Mouse (Mus musculus) kidney, embryonic 16.5 days (tissue): Measurements from ENCODE around the gene Aacs. TPM values are rescaled to one million over a fixed set of nuclear protein-coding genes. Genes with fewer than 3 reads are reported as not detected.

Experiments
- ATAC-seq: fragments of 200-750 bp; cut with Nextera tagmentation; 2 replicates; pipeline ENCODE4 v1.8.0; 2017; ENCODE audit warnings: moderate TSS enrichment; ENCODE audit not compliant: low FRiP score, low TSS enrichment
- H3K27ac ChIP-seq: fragments of 300-500 bp; sonication (generic); 2 replicates; pipeline ENCODE4 v1.5.1; 2014; ENCODE audit warnings: low read length
- H3K27me3 ChIP-seq: fragments of 300-500 bp; sonication (generic); 2 replicates; pipeline ENCODE4 v1.6.1; 2014; ENCODE audit warnings: low read length, control low read depth, mixed read lengths; ENCODE audit not compliant: insufficient read depth
- H3K36me3 ChIP-seq: fragments of 300-500 bp; sonication (generic); 2 replicates; pipeline ENCODE4 v1.6.1; 2014; ENCODE audit warnings: low read length, control low read depth, mixed read lengths; ENCODE audit not compliant: insufficient read depth
- H3K4me1 ChIP-seq: fragments of 300-500 bp; sonication (generic); 2 replicates; pipeline ENCODE4 v1.6.1; 2014; ENCODE audit warnings: low read length, control low read depth, mixed read lengths; ENCODE audit not compliant: insufficient read depth
- H3K4me2 ChIP-seq: fragments of 300-500 bp; sonication (generic); replicated peaks from 2 replicates; pipeline ENCODE4 v1.6.1; 2014; ENCODE audit warnings: low read depth, low read length
- H3K4me3 ChIP-seq: fragments of 300-500 bp; sonication (generic); 2 replicates; pipeline ENCODE4 v1.5.1; 2014; ENCODE audit warnings: mild to moderate bottlenecking, low read length
- H3K9ac ChIP-seq: fragments of 300-500 bp; sonication (generic); replicated peaks from 2 replicates; pipeline ENCODE4 v1.6.1; 2014; ENCODE audit warnings: low read length
- H3K9me3 ChIP-seq: fragments of 300-500 bp; sonication (generic); 2 replicates; pipeline ENCODE4 v1.6.1; 2016; ENCODE audit warnings: low read length, control low read depth
- WGBS: fragments of 180-500 bp; shearing (Covaris S2); extraction: QIAGEN DNeasy Blood & Tissue Kit; methylation state at CpG from one replicate; pipeline ENCODE4 v1.1.7; 2014; 5-methylcytosine and 5-hydroxymethylcytosine counted together
- polyA plus RNA-seq: library from polyadenylated mRNA; unstranded; fragments of >200 nt; fragmentation: Nextera tagmentation; extraction: Ambion mirVana; gene quantifications from 2 replicates; pipeline ENCODE4 v1.2.1, GENCODE M21; 2015

Gene Aacs
- polyA plus RNA-seq, 1 experiment from 2014 or later, result 41.1 TPM

DNA sequence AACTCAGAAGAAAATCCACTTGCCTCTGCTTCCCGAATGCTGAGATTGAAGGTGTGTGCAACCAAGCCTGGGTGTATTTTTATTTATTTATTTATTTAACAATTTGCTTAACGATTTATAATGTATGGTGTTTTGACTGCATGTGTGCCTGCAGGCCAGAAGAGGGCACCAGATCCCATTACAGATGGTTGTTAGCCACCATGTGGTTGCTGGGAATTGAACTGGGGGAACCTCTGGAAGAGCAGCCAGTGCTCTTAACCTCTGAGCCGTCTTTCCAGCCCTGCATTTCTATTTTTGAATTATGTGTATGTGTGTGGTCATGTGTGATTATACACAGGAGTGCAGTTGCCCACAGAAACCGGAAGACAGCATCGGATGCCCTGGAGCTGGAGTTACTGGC, 32.3 kb upstream of the Aacs start:
- Histone ChIP-seq H3K27me3 (no peaks in the 10 kb centered on the region), H3K4me2 (no peak overlapping the region), H3K27ac (no peak overlapping the region), H3K4me3 (no peak overlapping the region), H3K9ac (no peak overlapping the region), H3K36me3 (no peaks in the 10 kb centered on the region), H3K4me1 (peaks cover 15% of the 10 kb centered on the region), H3K9me3 (no peaks in the 10 kb centered on the region)
- ATAC-seq, result no peak
- 87% methylated on average over 5 of the region's 5 CpGs for WGBS

- H3K27me3 ChIP-seq, result no peaks in the 10 kb centered on the region
- no peak overlapping the region for H3K4me2 ChIP-seq
- H3K9me3 ChIP-seq, result no peaks in the 10 kb centered on the region
- H3K4me3 ChIP-seq, result no peak overlapping the region
- H3K36me3 ChIP-seq, result no peaks in the 10 kb centered on the region
- H3K4me1 ChIP-seq, result peaks cover 15% of the 10 kb centered on the region
- H3K9ac ChIP-seq, result no peak overlapping the region
- no peak overlapping the region for H3K27ac ChIP-seq
- WGBS, result 84% methylated on average over 3 of the region's 3 CpGs
- ATAC-seq, result no peak
Observed at GRCm38 (mm10) chr5:125443915-125444314, 31.7 kb upstream of the Aacs start.

DNA sequence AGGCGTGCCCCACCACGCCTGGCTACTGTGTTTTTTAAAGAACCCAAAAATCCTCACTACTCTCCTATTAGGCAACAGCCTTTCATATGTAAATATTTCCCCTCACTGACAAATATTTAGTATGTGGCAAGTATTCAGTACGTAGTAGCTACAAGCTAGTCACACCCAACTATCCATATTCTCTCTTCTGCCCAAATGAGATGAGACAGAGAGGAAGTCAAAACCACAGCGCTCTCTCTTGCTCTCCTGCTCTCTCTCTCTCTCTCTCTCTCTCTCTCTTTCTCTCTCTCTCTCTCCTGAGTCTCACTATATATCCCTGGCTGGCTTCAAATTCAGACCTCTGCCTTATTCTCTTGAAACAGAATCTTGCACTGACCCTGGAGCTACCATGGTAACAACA, 31.1 kb upstream of the Aacs start:
- Histone ChIP-seq H3K27ac (no peak overlapping the region), H3K27me3 (no peaks in the 10 kb centered on the region), H3K9me3 (no peaks in the 10 kb centered on the region), H3K4me1 (peaks cover 15% of the 10 kb centered on the region), H3K4me3 (no peak overlapping the region), H3K9ac (no peak overlapping the region), H3K4me2 (no peak overlapping the region), H3K36me3 (no peaks in the 10 kb centered on the region)
- 97% methylated on average over 4 of the region's 4 CpGs for WGBS
- no peak for ATAC-seq

GRCm38 (mm10) chr5:125446344-125446743, 29.3 kb upstream of the Aacs start:
- H3K4me2 ChIP-seq, result no peak overlapping the region
- H3K9me3 ChIP-seq, result no peaks in the 10 kb centered on the region
- WGBS, result 76% methylated on average over 7 of the region's 7 CpGs
- no peak for ATAC-seq
- no peaks in the 10 kb centered on the region for H3K27me3 ChIP-seq
- peaks cover 15% of the 10 kb centered on the region for H3K4me1 ChIP-seq
- no peak overlapping the region for H3K4me3 ChIP-seq
- no peak overlapping the region for H3K27ac ChIP-seq
- H3K9ac ChIP-seq, result no peak overlapping the region
- H3K36me3 ChIP-seq, result no peaks in the 10 kb centered on the region

DNA sequence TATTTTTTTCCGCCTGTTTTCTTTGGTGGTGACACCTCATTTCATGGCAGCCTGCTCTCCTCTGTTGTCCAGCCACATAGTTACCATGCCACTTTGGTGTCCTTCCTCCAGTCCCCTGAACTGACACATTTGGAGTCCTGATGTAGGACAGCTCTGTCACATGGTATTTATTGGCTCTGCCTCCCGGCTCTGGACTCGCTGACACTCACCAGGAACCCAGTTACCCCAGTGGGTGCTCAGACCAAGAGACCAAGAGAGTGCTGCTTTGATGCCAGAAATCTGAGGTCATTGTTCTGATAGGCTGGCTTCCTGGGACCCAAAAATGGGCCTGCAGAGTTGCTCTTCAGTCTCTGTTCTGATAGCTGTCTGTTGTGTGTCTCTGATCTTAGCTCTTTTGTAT, 27.6 kb upstream of the Aacs start:
- 75% methylated on average over 3 of the region's 3 CpGs for WGBS
- Histone ChIP-seq H3K27ac (no peak overlapping the region), H3K4me1 (peaks cover 6% of the 10 kb centered on the region), H3K9ac (no peak overlapping the region), H3K4me3 (no peak overlapping the region), H3K4me2 (no peak overlapping the region), H3K9me3 (no peaks in the 10 kb centered on the region), H3K27me3 (no peaks in the 10 kb centered on the region), H3K36me3 (peaks cover 10% of the 10 kb centered on the region; the same call in 1 of the 2 replicates)
- ATAC-seq, result no peak

DNA sequence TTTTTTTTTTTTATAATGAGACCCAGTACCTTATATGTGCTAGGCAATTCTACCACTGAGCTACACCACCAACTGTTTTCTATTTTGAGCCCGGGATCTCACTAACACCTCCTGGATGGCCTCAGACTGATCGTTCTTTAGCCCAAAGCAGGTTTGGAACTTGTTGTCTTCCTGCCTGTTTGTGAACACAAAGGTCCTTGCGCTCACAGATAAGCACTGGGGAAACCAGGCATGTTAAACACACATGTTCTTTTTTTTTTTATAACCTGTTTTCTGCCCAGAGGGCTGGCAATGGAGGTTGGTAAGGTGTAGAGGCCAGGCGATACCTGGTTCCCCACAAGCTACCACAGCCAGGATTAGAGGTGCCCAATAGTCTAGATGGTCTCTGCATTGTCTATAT, 27.0 kb upstream of the Aacs start:
- 94% methylated on average over 4 of the region's 4 CpGs for WGBS
- H3K27ac ChIP-seq, result no peak overlapping the region
- no peaks in the 10 kb centered on the region for H3K27me3 ChIP-seq
- H3K4me3 ChIP-seq, result no peak overlapping the region
- ATAC-seq, result no peak
- H3K4me2 ChIP-seq, result no peak overlapping the region
- peaks cover 10% of the 10 kb centered on the region; the same call in 1 of the 2 replicates for H3K36me3 ChIP-seq
- no peak overlapping the region for H3K9ac ChIP-seq
- no peaks in the 10 kb centered on the region for H3K9me3 ChIP-seq
- peaks cover 4% of the 10 kb centered on the region; the same call in 1 of the 2 replicates for H3K4me1 ChIP-seq

GRCm38 (mm10) chr5:125449306-125449705, 26.3 kb upstream of the Aacs start:
- H3K9ac ChIP-seq, result no peak overlapping the region
- WGBS, result 64% methylated on average over 5 of the region's 5 CpGs
- H3K9me3 ChIP-seq, result no peaks in the 10 kb centered on the region
- H3K4me1 ChIP-seq, result peaks cover 4% of the 10 kb centered on the region; the same call in 1 of the 2 replicates
- no peak overlapping the region for H3K4me2 ChIP-seq
- H3K27me3 ChIP-seq, result no peaks in the 10 kb centered on the region
- no peak overlapping the region for H3K27ac ChIP-seq
- peaks cover 14% of the 10 kb centered on the region; the same call in 1 of the 2 replicates for H3K36me3 ChIP-seq
- H3K4me3 ChIP-seq, result no peak overlapping the region
- no peak for ATAC-seq

GRCm38 (mm10) chr5:125452573-125452972, 23.0 kb upstream of the Aacs start:
- H3K27ac ChIP-seq, result no peak overlapping the region
- ATAC-seq, result no peak
- H3K4me2 ChIP-seq, result no peak overlapping the region
- H3K4me3 ChIP-seq, result no peak overlapping the region
- no peak overlapping the region for H3K9ac ChIP-seq
- H3K9me3 ChIP-seq, result no peaks in the 10 kb centered on the region
- WGBS, result 84% methylated on average over 9 of the region's 9 CpGs
- H3K36me3 ChIP-seq, result peaks cover 27% of the 10 kb centered on the region; the same call in 1 of the 2 replicates
- no peaks in the 10 kb centered on the region for H3K4me1 ChIP-seq
- no peaks in the 10 kb centered on the region for H3K27me3 ChIP-seq

- Histone ChIP-seq H3K27ac (no peak overlapping the region), H3K36me3 (peaks cover 27% of the 10 kb centered on the region; the same call in 1 of the 2 replicates), H3K27me3 (no peaks in the 10 kb centered on the region), H3K4me3 (no peak overlapping the region), H3K4me2 (no peak overlapping the region), H3K4me1 (no peaks in the 10 kb centered on the region), H3K9me3 (no peaks in the 10 kb centered on the region), H3K9ac (no peak overlapping the region)
- no peak for ATAC-seq
- WGBS, result 94% methylated on average over 6 of the region's 6 CpGs
Observed at GRCm38 (mm10) chr5:125456100-125456499, 19.5 kb upstream of the Aacs start.

GRCm38 (mm10) chr5:125457538-125457937, 18.1 kb upstream of the Aacs start:
- no peaks in the 10 kb centered on the region for H3K9me3 ChIP-seq
- 84% methylated on average over 6 of the region's 6 CpGs for WGBS

More at GRCm38 (mm10) chr5:125457538-125457937, 18.1 kb upstream of the Aacs start:
- H3K4me1 ChIP-seq, result no peaks in the 10 kb centered on the region
- no peak overlapping the region for H3K4me3 ChIP-seq
- H3K27ac ChIP-seq, result no peak overlapping the region
- no peak overlapping the region for H3K4me2 ChIP-seq
- no peaks in the 10 kb centered on the region for H3K27me3 ChIP-seq
- H3K36me3 ChIP-seq, result peaks cover 21% of the 10 kb centered on the region; the same call in 1 of the 2 replicates
- no peak overlapping the region for H3K9ac ChIP-seq
- ATAC-seq, result no peak
